Mouse (Mus musculus): ENCODE results near the gene Thrb. TPM values are rescaled to one million over a fixed set of nuclear protein-coding genes. Genes with fewer than 3 reads are reported as not detected.

Gene Thrb
- polyA plus RNA-seq, 1 experiment from 2014 or later, result 0.74 TPM

DNA sequence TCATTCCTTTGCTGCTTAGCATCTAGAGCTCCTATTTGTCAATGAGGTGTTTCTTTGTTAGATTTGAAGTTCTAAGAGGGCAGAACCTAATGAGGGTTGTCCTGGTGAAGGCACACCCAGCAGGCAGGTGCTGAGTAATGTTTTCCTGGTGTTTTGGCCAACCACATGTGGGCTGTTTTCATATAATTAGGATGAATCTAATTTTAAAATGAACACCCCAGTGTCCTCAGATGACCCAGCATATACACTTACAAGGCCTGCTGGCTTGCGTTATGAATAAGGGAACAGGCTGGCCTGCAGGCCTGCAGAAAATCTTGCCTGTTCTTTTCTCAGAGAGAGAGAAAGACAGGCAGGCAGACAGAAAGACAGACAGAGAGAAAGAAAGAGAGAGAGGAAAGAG is 14.3 kb downstream of the Thrb start:
- Histone ChIP-seq H3K36me3 (replicated peaks) (no peaks in the 10 kb centered on the region), H3K9me3 (no peaks in the 10 kb centered on the region), H3K4me1 (no peaks in the 10 kb centered on the region), H3K27ac (no peak overlapping the region), H3K27me3 (ENCODE audit: poor library complexity, severe bottlenecking) (no peaks in the 10 kb centered on the region), H3K4me3 (no peak overlapping the region)
- 82% methylated on average over 1 of the region's 1 CpGs for WGBS
- DNase-seq (ENCODE audit: extremely low spot score, low spot score), result no peak

DNA sequence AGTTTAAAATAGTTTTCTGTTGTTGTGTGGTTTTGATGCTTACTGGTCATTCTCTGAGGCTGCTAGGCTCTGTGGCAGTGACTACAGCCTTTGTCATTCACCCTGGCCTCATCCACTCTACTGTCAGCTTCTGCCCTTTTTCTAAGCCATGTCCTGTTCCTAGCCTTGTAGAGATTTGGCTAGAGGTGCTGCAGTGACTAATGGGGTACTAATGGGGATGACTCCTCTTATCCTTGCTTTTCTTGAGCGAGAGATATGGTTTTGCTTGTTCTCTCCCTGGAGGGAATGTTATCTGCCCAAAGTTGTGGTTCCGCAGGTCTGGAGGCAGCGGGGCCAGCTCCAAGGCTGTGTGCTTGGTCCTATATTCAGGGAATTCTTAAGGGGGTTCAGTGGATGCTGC is 15.2 kb downstream of the Thrb start:
- no peak overlapping the region for H3K27ac ChIP-seq
- DNase-seq (ENCODE audit: extremely low spot score, low spot score), result no peak
- 94% methylated on average over 3 of the region's 3 CpGs for WGBS
- no peaks in the 10 kb centered on the region for H3K36me3 ChIP-seq (replicated peaks)
- no peak overlapping the region for H3K4me3 ChIP-seq
- H3K27me3 ChIP-seq (ENCODE audit: poor library complexity, severe bottlenecking), result no peaks in the 10 kb centered on the region
- no peaks in the 10 kb centered on the region for H3K9me3 ChIP-seq
- no peaks in the 10 kb centered on the region for H3K4me1 ChIP-seq

DNA sequence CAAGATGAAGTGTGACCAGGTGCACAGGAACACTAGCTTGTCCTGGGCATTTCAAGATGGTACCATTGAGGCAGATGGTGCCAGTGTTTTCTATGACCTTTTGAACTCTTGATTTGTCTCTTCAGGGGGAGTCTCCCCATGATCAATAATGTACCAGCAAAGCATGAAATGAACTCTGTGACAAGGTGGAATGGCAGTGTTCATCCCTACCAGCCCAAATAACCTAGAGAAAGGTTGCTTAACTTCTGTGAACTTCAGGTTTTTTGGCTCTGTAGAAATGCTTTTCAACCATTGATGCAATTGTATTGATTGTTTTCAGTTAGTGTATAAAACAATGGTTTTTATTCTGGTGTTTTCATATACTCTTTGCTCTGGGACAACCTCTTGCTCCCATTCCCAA is 21.4 kb downstream of the Thrb start:
- no peaks in the 10 kb centered on the region for H3K9me3 ChIP-seq
- no peak for DNase-seq (ENCODE audit: extremely low spot score, low spot score)
- H3K27ac ChIP-seq, result no peak overlapping the region
- H3K27me3 ChIP-seq (ENCODE audit: poor library complexity, severe bottlenecking), result no peaks in the 10 kb centered on the region
- no peaks in the 10 kb centered on the region for H3K36me3 ChIP-seq (replicated peaks)
- H3K4me3 ChIP-seq, result no peak overlapping the region
- H3K4me1 ChIP-seq, result no peaks in the 10 kb centered on the region

DNA sequence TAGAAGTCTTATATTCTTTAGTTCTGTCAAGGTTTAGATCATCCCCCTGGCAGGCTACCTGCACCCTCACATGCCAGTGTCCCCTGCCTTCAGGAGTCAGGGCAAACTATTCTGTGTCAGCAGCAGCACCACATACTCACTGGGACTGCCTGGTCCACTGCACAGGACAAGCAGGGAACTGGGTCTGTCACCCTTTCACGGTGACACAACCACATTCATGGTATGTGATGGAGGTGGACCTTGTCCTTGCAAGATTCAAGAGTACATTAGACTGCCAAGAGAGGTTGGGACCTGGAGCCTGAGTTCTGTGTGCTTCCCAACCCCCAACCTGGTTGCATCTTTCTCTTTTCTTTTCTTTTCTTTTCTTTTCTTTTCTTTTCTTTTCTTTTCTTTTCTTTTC is 24.8 kb downstream of the Thrb start:
- Histone ChIP-seq H3K4me3 (no peak overlapping the region), H3K4me1 (no peaks in the 10 kb centered on the region), H3K27me3 (ENCODE audit: poor library complexity, severe bottlenecking) (no peaks in the 10 kb centered on the region), H3K9me3 (no peaks in the 10 kb centered on the region), H3K27ac (no peak overlapping the region), H3K36me3 (replicated peaks) (no peaks in the 10 kb centered on the region)
- 75% methylated on average over 1 of the region's 1 CpGs for WGBS
- DNase-seq (ENCODE audit: extremely low spot score, low spot score), result no peak

DNA sequence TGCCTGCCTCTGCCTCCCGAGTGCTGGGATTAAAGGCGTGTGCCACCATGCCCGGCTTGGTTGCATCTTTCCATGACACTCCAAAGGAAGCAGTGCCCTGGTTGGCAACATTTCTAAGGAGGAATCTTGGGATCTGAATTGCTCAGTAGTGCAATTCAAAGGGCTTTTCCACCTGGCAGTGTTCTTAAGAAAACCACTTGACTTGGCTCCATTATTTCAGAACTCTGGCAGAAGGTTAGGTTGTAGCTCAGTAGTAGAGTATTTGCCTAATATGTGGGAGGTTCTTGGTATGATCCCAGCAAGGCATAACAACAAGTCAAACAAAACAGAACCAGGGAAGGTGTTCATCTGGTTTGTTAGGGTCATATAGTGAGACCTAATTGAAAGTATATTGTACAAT is 25.4 kb downstream of the Thrb start:
- Histone ChIP-seq H3K4me3 (no peak overlapping the region), H3K9me3 (no peaks in the 10 kb centered on the region), H3K36me3 (replicated peaks) (no peaks in the 10 kb centered on the region), H3K4me1 (no peaks in the 10 kb centered on the region), H3K27ac (no peak overlapping the region), H3K27me3 (ENCODE audit: poor library complexity, severe bottlenecking) (no peaks in the 10 kb centered on the region)
- no peak for DNase-seq (ENCODE audit: extremely low spot score, low spot score)
- 91% methylated on average over 3 of the region's 3 CpGs for WGBS

DNA sequence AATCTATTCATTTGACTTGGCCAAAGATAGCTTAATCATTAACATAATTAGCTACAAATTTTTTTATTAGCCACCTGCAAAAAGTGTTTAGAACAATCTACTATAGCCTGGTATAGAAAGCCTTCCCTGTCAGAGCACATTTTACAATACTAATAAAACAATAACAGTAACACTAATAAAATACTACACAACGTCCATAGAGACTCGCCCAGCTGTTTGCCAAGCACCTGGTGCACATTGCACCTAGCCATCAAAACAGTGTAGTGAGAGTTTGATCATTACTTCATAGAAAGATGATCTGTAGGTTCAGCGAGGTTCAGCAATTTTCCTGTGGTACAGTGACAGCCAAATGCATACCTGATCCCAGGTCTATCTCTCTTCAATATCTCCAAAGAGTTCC is 26.9 kb downstream of the Thrb start:
- H3K36me3 ChIP-seq (replicated peaks), result no peaks in the 10 kb centered on the region
- H3K27me3 ChIP-seq (ENCODE audit: poor library complexity, severe bottlenecking), result no peaks in the 10 kb centered on the region
- no peak overlapping the region for H3K27ac ChIP-seq
- WGBS, result 87% methylated on average over 3 of the region's 3 CpGs
- DNase-seq (ENCODE audit: extremely low spot score, low spot score), result no peak
- H3K9me3 ChIP-seq, result no peaks in the 10 kb centered on the region
- no peaks in the 10 kb centered on the region for H3K4me1 ChIP-seq
- H3K4me3 ChIP-seq, result no peak overlapping the region

DNA sequence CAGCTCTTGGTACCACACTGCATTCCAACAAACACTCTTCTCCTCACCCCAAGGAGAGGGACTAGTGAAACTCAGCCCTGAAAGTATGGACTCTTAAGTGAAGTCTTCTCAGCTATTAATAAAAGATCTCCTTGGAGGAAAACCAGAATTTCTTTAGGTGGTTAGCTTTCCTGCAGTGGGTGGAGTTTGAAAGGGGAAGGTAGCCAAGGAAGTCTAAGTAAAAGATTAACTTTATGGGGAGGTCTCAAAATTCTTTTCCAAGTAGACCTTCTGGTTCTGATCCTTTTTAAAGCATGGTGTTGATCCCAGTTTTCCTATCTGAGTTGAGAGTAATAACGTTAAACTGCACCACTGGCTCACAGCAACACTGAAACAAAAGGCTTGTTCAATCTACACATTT is 31.2 kb downstream of the Thrb start:
- no peak overlapping the region for H3K4me3 ChIP-seq
- no peak for DNase-seq (ENCODE audit: extremely low spot score, low spot score)
- no peak overlapping the region for H3K27ac ChIP-seq
- H3K36me3 ChIP-seq (replicated peaks), result no peaks in the 10 kb centered on the region
- WGBS, result 78% methylated on average over 1 of the region's 1 CpGs
- no peaks in the 10 kb centered on the region for H3K9me3 ChIP-seq
- H3K27me3 ChIP-seq (ENCODE audit: poor library complexity, severe bottlenecking), result no peaks in the 10 kb centered on the region
- H3K4me1 ChIP-seq, result no peaks in the 10 kb centered on the region

DNA sequence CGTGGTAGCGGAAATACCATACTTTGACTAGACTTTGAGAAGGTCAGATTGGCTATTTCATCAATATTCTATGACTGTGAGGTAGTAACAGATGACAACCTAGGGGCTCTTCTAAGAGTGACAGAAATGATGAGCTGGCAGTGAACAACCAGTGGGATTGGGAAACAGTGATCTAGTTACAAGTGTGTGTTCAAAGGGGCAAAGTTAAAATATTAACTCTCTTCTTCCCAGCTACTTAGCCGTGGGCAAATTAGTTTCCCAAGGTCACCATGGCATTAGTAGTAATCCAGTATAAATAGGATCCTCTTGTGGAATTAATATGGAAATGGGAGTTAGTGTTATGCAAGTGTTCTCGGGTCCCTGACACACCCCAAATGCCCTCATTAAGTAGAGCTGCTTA is 35.5 kb downstream of the Thrb start:
- 86% methylated on average over 4 of the region's 4 CpGs for whole genome bisulfite sequencing
- DNase-seq (ENCODE audit: extremely low spot score, low spot score), result no peak
- no peak overlapping the region for H3K4me3 ChIP-seq
- H3K27ac ChIP-seq, result no peak overlapping the region
- no peaks in the 10 kb centered on the region for H3K9me3 ChIP-seq
- H3K36me3 ChIP-seq (replicated peaks), result no peaks in the 10 kb centered on the region
- no peaks in the 10 kb centered on the region for H3K4me1 ChIP-seq
- no peaks in the 10 kb centered on the region for H3K27me3 ChIP-seq (ENCODE audit: poor library complexity, severe bottlenecking)

DNA sequence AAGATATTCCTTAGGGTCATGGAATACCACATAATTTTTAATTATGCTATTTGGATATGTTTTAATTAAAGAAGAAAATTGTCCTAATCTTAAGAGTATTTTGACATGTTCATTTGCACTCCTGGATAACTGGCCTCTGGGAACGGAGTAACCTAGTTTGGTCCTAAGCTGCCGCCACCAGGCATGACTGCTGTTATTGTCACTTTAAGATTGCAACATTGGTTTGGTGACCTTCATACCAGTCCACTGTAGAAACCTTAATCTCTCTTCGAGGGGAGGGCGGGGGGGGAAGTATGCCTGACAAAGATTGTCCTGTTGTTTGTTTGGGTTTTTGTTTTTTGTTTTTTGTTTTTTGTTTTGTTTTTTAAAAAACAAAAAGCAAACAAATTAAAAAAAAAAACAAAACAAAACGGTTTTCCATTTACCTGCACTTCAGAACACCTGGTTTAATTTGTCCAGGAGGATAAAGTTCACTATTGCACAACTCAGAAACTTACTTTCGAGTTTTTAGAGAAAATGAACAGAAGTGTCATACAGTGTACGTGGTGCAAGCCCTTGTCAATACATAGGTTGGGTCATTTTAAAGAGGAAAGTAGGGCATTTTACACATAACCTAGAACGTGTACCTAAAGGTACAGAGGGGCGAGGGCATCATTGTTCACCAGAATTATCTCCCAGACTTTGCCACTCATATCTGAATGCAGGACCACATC is 38.0 kb downstream of the Thrb start:
- no peak overlapping the region for H3K4me3 ChIP-seq
- H3K36me3 ChIP-seq (replicated peaks), result no peaks in the 10 kb centered on the region
- H3K9me3 ChIP-seq, result no peaks in the 10 kb centered on the region
- DNase-seq (ENCODE audit: extremely low spot score, low spot score), result no peak
- H3K4me1 ChIP-seq, result no peaks in the 10 kb centered on the region
- H3K27me3 ChIP-seq (ENCODE audit: poor library complexity, severe bottlenecking), result no peaks in the 10 kb centered on the region
- 90% methylated on average over 9 of the region's 9 CpGs for WGBS
- H3K27ac ChIP-seq, result no peak overlapping the region

DNA sequence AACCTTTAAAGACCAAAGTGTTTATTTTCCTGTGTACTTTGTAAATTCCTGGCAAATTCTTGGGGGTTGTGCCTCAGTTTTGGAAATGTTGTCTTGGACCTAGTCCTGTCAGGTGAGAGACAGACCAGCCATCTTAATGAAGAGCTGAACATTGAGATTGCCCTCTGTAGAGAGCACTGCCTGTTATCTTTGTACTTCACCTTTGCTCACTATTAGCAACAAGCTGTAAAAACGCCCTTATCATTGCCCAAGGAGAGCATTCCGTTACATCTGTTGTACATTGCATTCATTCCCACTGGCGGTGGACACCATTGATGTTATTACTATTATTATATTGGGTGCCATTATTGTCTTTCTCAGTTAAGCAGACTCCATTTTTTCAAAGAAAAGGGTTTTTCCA is 40.2 kb downstream of the Thrb start:
- Histone ChIP-seq H3K36me3 (replicated peaks) (no peaks in the 10 kb centered on the region), H3K27ac (no peak overlapping the region), H3K9me3 (no peaks in the 10 kb centered on the region), H3K4me1 (no peaks in the 10 kb centered on the region), H3K27me3 (ENCODE audit: poor library complexity, severe bottlenecking) (no peaks in the 10 kb centered on the region), H3K4me3 (no peak overlapping the region)
- 90% methylated on average over 3 of the region's 3 CpGs for WGBS
- DNase-seq (ENCODE audit: extremely low spot score, low spot score), result no peak

DNA sequence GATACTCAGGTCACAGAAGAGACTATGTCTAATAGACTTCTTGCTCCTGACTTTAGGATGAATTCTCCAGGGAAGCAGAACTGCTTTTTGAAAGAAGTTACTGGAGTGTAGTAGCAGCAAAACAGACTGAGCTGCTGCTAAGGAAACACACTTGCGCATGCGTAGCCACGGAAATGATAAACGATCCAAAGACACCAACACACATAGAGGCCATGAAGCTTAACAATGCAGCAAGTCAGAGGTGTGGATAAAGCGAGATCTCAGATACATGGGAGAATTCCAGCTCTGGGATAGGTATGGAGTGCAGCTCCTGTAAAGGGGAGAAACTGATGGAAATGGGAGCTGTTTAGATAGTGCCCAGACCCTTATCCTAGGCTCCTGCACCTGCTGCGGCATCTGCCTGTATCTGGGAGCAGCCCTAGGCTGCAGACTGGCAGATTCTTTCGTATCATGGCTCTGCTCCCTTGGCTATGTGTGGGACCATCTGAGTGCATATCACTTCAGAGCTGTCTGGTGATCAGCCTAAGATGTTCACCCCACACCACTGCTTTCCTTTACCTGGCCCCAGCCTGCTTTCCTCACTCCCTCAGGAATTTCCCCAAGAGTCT is 53.3 kb downstream of the Thrb start:
- no peaks in the 10 kb centered on the region for H3K27me3 ChIP-seq (ENCODE audit: poor library complexity, severe bottlenecking)
- DNase-seq (ENCODE audit: extremely low spot score, low spot score), result no peak
- no peak overlapping the region for H3K27ac ChIP-seq
- no peaks in the 10 kb centered on the region for H3K4me1 ChIP-seq
- no peak overlapping the region for H3K4me3 ChIP-seq
- 91% methylated on average over 7 of the region's 7 CpGs for WGBS
- H3K36me3 ChIP-seq (replicated peaks), result no peaks in the 10 kb centered on the region
- H3K9me3 ChIP-seq, result no peaks in the 10 kb centered on the region

DNA sequence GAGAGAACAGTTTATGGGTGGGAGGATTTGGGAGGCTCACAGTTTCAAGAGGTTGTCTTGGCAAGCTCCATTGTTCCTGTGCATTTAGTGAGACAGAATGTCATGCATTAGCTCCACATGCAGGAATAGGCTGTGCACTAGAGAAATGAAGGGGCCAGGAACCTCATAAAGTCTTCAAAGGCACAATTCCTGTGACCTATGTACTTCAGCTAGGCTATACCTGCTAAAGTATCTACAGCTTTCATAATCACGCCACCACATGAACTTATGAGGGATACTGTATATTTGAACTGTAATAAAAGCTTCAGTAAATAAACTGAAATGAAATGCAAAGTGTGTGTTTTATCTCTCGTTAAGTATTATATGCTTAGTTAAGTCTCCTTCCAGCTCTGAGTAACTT is 59.4 kb downstream of the Thrb start:
- no peaks in the 10 kb centered on the region for H3K9me3 ChIP-seq
- H3K4me3 ChIP-seq, result no peak overlapping the region
- no peaks in the 10 kb centered on the region for H3K36me3 ChIP-seq (replicated peaks)
- no peak overlapping the region for H3K27ac ChIP-seq
- no peaks in the 10 kb centered on the region for H3K4me1 ChIP-seq
- no peaks in the 10 kb centered on the region for H3K27me3 ChIP-seq (ENCODE audit: poor library complexity, severe bottlenecking)
- DNase-seq (ENCODE audit: extremely low spot score, low spot score), result no peak
- 87% methylated on average over 2 of the region's 2 CpGs for WGBS

DNA sequence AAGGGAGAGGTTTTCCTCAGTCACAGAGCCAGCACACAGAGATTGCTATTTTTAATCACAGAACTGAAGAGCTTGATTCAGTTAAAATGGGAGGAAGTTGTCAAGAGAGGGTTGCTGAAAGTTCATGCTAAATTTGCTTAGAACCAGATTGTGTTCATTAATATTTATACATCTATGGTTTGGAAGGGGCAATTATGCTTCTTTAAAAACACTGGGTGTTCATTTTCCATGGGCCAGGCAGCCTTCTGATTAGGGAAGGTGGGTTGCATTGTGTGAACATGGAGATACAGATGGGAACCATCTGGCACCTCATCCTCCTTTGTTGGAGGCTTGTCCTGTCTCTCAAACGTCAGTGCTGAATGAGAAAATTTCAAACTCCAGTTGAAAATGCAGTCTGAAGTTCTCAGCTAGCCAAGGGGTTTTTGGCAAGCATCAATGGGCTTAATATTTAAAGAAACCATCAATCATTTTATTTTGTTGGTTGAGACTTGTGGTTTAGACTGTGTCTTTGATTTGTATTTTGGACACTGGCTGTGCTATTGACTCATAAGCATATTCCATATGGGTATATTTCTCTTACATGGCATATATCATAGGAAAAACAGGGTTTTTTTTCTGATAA is 62.9 kb downstream of the Thrb start:
- no peak overlapping the region for H3K4me3 ChIP-seq
- H3K27ac ChIP-seq, result no peak overlapping the region
- 56% methylated on average over 1 of the region's 1 CpGs for WGBS
- no peaks in the 10 kb centered on the region for H3K9me3 ChIP-seq
- no peaks in the 10 kb centered on the region for H3K27me3 ChIP-seq (ENCODE audit: poor library complexity, severe bottlenecking)
- no peaks in the 10 kb centered on the region for H3K36me3 ChIP-seq (replicated peaks)
- no peaks in the 10 kb centered on the region for H3K4me1 ChIP-seq
- DNase-seq (ENCODE audit: extremely low spot score, low spot score), result no peak

Measured in forebrain, embryonic 10.5 days (tissue).